Mouse (Mus musculus): ENCODE data around the gene Vps39. TPM values are rescaled to one million over a fixed set of nuclear protein-coding genes. Genes with fewer than 3 reads are reported as not detected.

The Vps39 gene
- polyA plus RNA-seq, 1 experiment from 2014 or later = 13.9 TPM

- no peak for DNase-seq (ENCODE audit: low spot score)
- WGBS = 100% methylated on average over 1 of the region's 1 CpGs
- Histone ChIP-seq H3K36me3 (ENCODE audit: insufficient read depth, low read length) (peaks cover 40% of the 10 kb centered on the region), H3K4me3 (replicated peaks; ENCODE audit: low read depth, low read length) (no peak overlapping the region), H3K27me3 (ENCODE audit: insufficient read depth, low read length) (no peaks in the 10 kb centered on the region), H3K9me3 (replicated peaks; ENCODE audit: low read length) (no peaks in the 10 kb centered on the region), H3K4me1 (replicated peaks; ENCODE audit: insufficient read depth, low read length) (no peaks in the 10 kb centered on the region), H3K9ac (ENCODE audit: low read depth, low read length) (no peak overlapping the region), H3K4me2 (ENCODE audit: low read length) (no peak overlapping the region), H3K27ac (no peak overlapping the region)
- no peak for ATAC-seq (replicated peaks; ENCODE audit: low FRiP score, low read depth)
- no peak for TF ChIP-seq CTCF (IDR thresholded peaks at IDR 0.05; ENCODE audit: low read depth)
These were observed 33.3 kb upstream of the Vps39 start for GRCm38 (mm10) chr2:120386264-120386663.

GRCm38 (mm10) chr2:120373858-120374257 is 20.9 kb upstream of the Vps39 start:
- Histone ChIP-seq H3K9ac (ENCODE audit: low read depth, low read length) (no peak overlapping the region), H3K36me3 (ENCODE audit: insufficient read depth, low read length) (peaks cover 47% of the 10 kb centered on the region), H3K27me3 (ENCODE audit: insufficient read depth, low read length) (no peaks in the 10 kb centered on the region), H3K4me1 (replicated peaks; ENCODE audit: insufficient read depth, low read length) (no peaks in the 10 kb centered on the region), H3K27ac (no peak overlapping the region), H3K4me2 (ENCODE audit: low read length) (no peak overlapping the region), H3K4me3 (replicated peaks; ENCODE audit: low read depth, low read length) (no peak overlapping the region), H3K9me3 (replicated peaks; ENCODE audit: low read length) (no peaks in the 10 kb centered on the region)
- WGBS = 92% methylated on average over 4 of the region's 4 CpGs
- DNase-seq (ENCODE audit: low spot score) (no peak), ATAC-seq (replicated peaks; ENCODE audit: low FRiP score, low read depth) (no peak)
- no peak for TF ChIP-seq CTCF (IDR thresholded peaks at IDR 0.05; ENCODE audit: low read depth)

GRCm38 (mm10) chr2:120367416-120368207 is 14.7 kb upstream of the Vps39 start:
- Histone ChIP-seq H3K27ac (no peak overlapping the region), H3K36me3 (ENCODE audit: insufficient read depth, low read length) (peaks cover 48% of the 10 kb centered on the region), H3K9ac (ENCODE audit: low read depth, low read length) (no peak overlapping the region), H3K9me3 (replicated peaks; ENCODE audit: low read length) (no peaks in the 10 kb centered on the region), H3K4me1 (replicated peaks; ENCODE audit: insufficient read depth, low read length) (no peaks in the 10 kb centered on the region), H3K4me2 (ENCODE audit: low read length) (no peak overlapping the region), H3K4me3 (replicated peaks; ENCODE audit: low read depth, low read length) (no peak overlapping the region), H3K27me3 (ENCODE audit: insufficient read depth, low read length) (no peaks in the 10 kb centered on the region)
- TF ChIP-seq CTCF (IDR thresholded peaks at IDR 0.05; ENCODE audit: low read depth) = no peak
- 94% methylated on average over 4 of the region's 4 CpGs for WGBS
- DNase-seq (ENCODE audit: low spot score) (no peak), ATAC-seq (replicated peaks; ENCODE audit: low FRiP score, low read depth) (no peak)

GRCm38 (mm10) chr2:120366501-120366900 is 13.6 kb upstream of the Vps39 start:
- no peaks in the 10 kb centered on the region for H3K4me1 ChIP-seq (replicated peaks; ENCODE audit: insufficient read depth, low read length)
- WGBS = 42% methylated on average over 3 of the region's 3 CpGs

GRCm38 (mm10) chr2:120360425-120360824 is 7.5 kb upstream of the Vps39 start:
- ATAC-seq (replicated peaks; ENCODE audit: low FRiP score, low read depth) (no peak), DNase-seq (ENCODE audit: low spot score) (no peak)
- WGBS = 85% methylated on average over 1 of the region's 1 CpGs
- no peaks in the 10 kb centered on the region for H3K9me3 ChIP-seq (replicated peaks; ENCODE audit: low read length)
- no peak for TF ChIP-seq CTCF (IDR thresholded peaks at IDR 0.05; ENCODE audit: low read depth)
- no peaks in the 10 kb centered on the region for H3K27me3 ChIP-seq (ENCODE audit: insufficient read depth, low read length)
- H3K4me1 ChIP-seq (replicated peaks; ENCODE audit: insufficient read depth, low read length) = no peaks in the 10 kb centered on the region
- H3K4me3 ChIP-seq (replicated peaks; ENCODE audit: low read depth, low read length) = no peak overlapping the region
- H3K27ac ChIP-seq = no peak overlapping the region
- no peak overlapping the region for H3K9ac ChIP-seq (ENCODE audit: low read depth, low read length)
- no peak overlapping the region for H3K4me2 ChIP-seq (ENCODE audit: low read length)
- peaks cover 32% of the 10 kb centered on the region for H3K36me3 ChIP-seq (ENCODE audit: insufficient read depth, low read length)

More at GRCm38 (mm10) chr2:120366501-120366900, 13.6 kb upstream of the Vps39 start:
- H3K9ac ChIP-seq (ENCODE audit: low read depth, low read length) = no peak overlapping the region
- DNase-seq (ENCODE audit: low spot score) (no peak), ATAC-seq (replicated peaks; ENCODE audit: low FRiP score, low read depth) (no peak)
- no peak overlapping the region for H3K27ac ChIP-seq
- TF ChIP-seq CTCF (IDR thresholded peaks at IDR 0.05; ENCODE audit: low read depth) = no peak
- no peaks in the 10 kb centered on the region for H3K27me3 ChIP-seq (ENCODE audit: insufficient read depth, low read length)
- peaks cover 52% of the 10 kb centered on the region for H3K36me3 ChIP-seq (ENCODE audit: insufficient read depth, low read length)
- no peaks in the 10 kb centered on the region for H3K9me3 ChIP-seq (replicated peaks; ENCODE audit: low read length)
- no peak overlapping the region for H3K4me3 ChIP-seq (replicated peaks; ENCODE audit: low read depth, low read length)
- no peak overlapping the region for H3K4me2 ChIP-seq (ENCODE audit: low read length)

- Histone ChIP-seq H3K27ac (no peak overlapping the region), H3K9ac (ENCODE audit: low read depth, low read length) (no peak overlapping the region), H3K36me3 (ENCODE audit: insufficient read depth, low read length) (peaks cover 9% of the 10 kb centered on the region), H3K4me1 (replicated peaks; ENCODE audit: insufficient read depth, low read length) (no peaks in the 10 kb centered on the region; the same call in 1 of the 2 replicates), H3K9me3 (replicated peaks; ENCODE audit: low read length) (no peaks in the 10 kb centered on the region), H3K27me3 (ENCODE audit: insufficient read depth, low read length) (no peaks in the 10 kb centered on the region), H3K4me3 (replicated peaks; ENCODE audit: low read depth, low read length) (no peak overlapping the region), H3K4me2 (ENCODE audit: low read length) (no peak overlapping the region)
- WGBS = 82% methylated on average over 5 of the region's 5 CpGs
- no peak for TF ChIP-seq CTCF (IDR thresholded peaks at IDR 0.05; ENCODE audit: low read depth)
- ATAC-seq (replicated peaks; ENCODE audit: low FRiP score, low read depth) = no peak
- no peak for DNase-seq (ENCODE audit: low spot score)
These were observed 1.6 kb downstream of the Vps39 start for GRCm38 (mm10) chr2:120351321-120351720.

All from kidney, postnatal 0 days (tissue).